Mouse (Mus musculus) heart, adult 9 months (tissue): ENCODE measurements around the gene Sipa1l1.
A peak's percentile ranks its signal among the peaks of the same experiment; 100 is the strongest.

ENCODE experiments used
- DNase-seq, 2 experiments: peaks; one replicate each; pipeline ENCODE4 v3.0.0; 2022; ENCODE audit warnings: low spot score in 2 of 2

Sipa1l1 gene

GRCm38 (mm10) chr12:82208611-82209010 lies 39.5 kb downstream of the Sipa1l1 start:
- no peak for DNase-seq

- DNase-seq: no peak
These were observed 40.6 kb downstream of the Sipa1l1 start for GRCm38 (mm10) chr12:82209753-82210152.

GRCm38 (mm10) chr12:82213056-82213455 lies 43.9 kb downstream of the Sipa1l1 start:
- DNase-seq: no peak

GRCm38 (mm10) chr12:82214916-82215315 lies 45.8 kb downstream of the Sipa1l1 start:
- DNase-seq: no peak

- no peak for DNase-seq
These were observed 47.9 kb downstream of the Sipa1l1 start for GRCm38 (mm10) chr12:82216801-82217553.

- DNase-seq: no peak
These were observed 49.1 kb downstream of the Sipa1l1 start for GRCm38 (mm10) chr12:82218201-82218600.

- DNase-seq: no peak
These were observed 51.4 kb downstream of the Sipa1l1 start for GRCm38 (mm10) chr12:82220367-82221089.

- no peak for DNase-seq
These were observed 54.2 kb downstream of the Sipa1l1 start for GRCm38 (mm10) chr12:82223126-82223815.

GRCm38 (mm10) chr12:82224848-82225247 lies 55.7 kb downstream of the Sipa1l1 start:
- no peak for DNase-seq

- DNase-seq: no peak
These were observed 56.2 kb downstream of the Sipa1l1 start for GRCm38 (mm10) chr12:82225278-82225677.

- peak; percentile 28 to 81 for DNase-seq
These were observed 56.7 kb downstream of the Sipa1l1 start for GRCm38 (mm10) chr12:82225751-82226228.

- no peak for DNase-seq
These were observed 57.4 kb downstream of the Sipa1l1 start for GRCm38 (mm10) chr12:82226311-82227066.

- no peak for DNase-seq
These were observed 61.0 kb downstream of the Sipa1l1 start for GRCm38 (mm10) chr12:82230127-82230526.

- no peak for DNase-seq
These were observed 62.1 kb downstream of the Sipa1l1 start for GRCm38 (mm10) chr12:82231191-82231590.

- no peak for DNase-seq
These were observed 64.1 kb downstream of the Sipa1l1 start for GRCm38 (mm10) chr12:82233177-82233576.

GRCm38 (mm10) chr12:82234463-82235223 lies 65.5 kb downstream of the Sipa1l1 start:
- DNase-seq: peak in 1 of 2 experiments; percentile 32

- DNase-seq: no peak
These were observed 68.0 kb downstream of the Sipa1l1 start for GRCm38 (mm10) chr12:82237095-82237494.

- DNase-seq: no peak
These were observed 68.8 kb downstream of the Sipa1l1 start for GRCm38 (mm10) chr12:82237946-82238345.

- no peak for DNase-seq
These were observed 71.6 kb downstream of the Sipa1l1 start for GRCm38 (mm10) chr12:82240674-82241073.

- DNase-seq: no peak
These were observed 76.1 kb downstream of the Sipa1l1 start for GRCm38 (mm10) chr12:82245219-82245618.

- no peak for DNase-seq
These were observed 77.3 kb downstream of the Sipa1l1 start for GRCm38 (mm10) chr12:82246422-82246821.
